Mouse (Mus musculus): ENCODE data around the gene Olfr875.

DNA sequence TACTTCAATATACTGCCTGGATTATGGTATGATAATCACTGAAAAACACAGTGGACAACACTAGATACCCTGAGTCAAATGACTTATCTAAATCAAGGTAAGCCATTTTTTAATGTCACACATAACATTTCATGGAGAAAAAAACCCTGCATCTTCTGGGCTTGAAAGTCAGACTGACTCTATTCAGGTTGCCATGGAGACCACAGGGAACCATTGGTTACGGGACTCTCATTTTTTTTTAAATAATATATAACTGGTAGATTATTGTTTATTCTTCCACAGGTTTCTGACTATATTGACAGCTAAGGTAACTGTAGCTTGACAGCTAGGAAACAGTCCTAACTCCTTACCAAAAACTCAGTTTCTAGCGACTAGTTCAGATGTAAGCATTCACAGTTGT is 20.2 kb upstream of the Olfr875 start:
- no peak for TF ChIP-seq EP300 (IDR thresholded peaks at IDR 0.05; ENCODE audit: low read depth)
- TF ChIP-seq CTCF (IDR thresholded peaks at IDR 0.05; ENCODE audit: low read depth) = no peak
